Comparison of ENCODE assay signal across 25 mouse cellular contexts in the genomic region with DNA sequence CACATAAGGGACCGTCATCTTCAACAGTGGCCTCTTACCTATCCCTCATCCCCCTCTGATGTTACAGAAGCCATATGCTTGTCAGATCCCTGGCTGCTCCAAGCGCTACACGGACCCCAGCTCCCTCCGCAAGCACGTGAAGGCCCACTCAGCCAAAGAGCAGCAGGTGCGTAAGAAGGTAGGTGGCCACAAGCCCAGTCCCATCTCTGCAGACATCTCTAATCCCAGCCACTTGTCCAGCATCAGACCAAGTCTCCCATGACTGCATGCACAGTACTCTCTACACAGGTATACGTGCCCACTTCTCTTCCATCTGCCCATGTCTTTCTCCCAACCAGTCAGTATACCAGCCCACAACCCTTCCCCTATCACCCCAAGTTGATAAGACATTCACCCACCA.
"Had no signal": no experiment of that assay in that cellular context is flagged by ENCODE, and none has a peak within 500 bp of the region (broad histone marks: within the 10 kb centered on the region; RNA-seq: fewer than 3 reads in every experiment).

No protein-coding gene starts in this region.

- ATAC-seq: hindbrain, embryonic 16.5 days; inflammation-experienced regulatory T-cells, adult 6 months; intestine, embryonic 15.5 days; intestine, postnatal 0 days; liver, postnatal 0 days had no signal

- DNase-seq: gastrocnemius, postnatal 25 days; heart, adult 18-20 months; heart, postnatal 10 days; heart, postnatal 4 days; kidney, adult 18-20 months; kidney, adult 8-10 months; kidney, postnatal 10 days; kidney, postnatal 25 days; kidney, postnatal 4 days; liver; liver, embryonic 13.5 days; liver, postnatal 0 days had no signal

- H3K27ac ChIP-seq: heart, embryonic 10.5 days; hindbrain, embryonic 14.5 days; intestine, embryonic 15.5 days; layer of hippocampus, adult 2 months; left cerebral cortex, adult 2 months; limb, embryonic 10.5 days; limb, embryonic 12.5 days; liver, embryonic 13.5 days; liver, embryonic 15.5 days had no signal

- H3K9ac ChIP-seq: heart, embryonic 12.5 days; hindbrain, embryonic 14.5 days; intestine, embryonic 15.5 days; limb, embryonic 12.5 days; liver, embryonic 13.5 days; liver, embryonic 15.5 days; liver, postnatal 0 days had no signal

- H3K4me1 ChIP-seq: intestine, embryonic 15.5 days; liver, embryonic 13.5 days; liver, embryonic 15.5 days had no signal

- H3K27me3 ChIP-seq: intestine, embryonic 15.5 days had no signal

- H3K36me3 ChIP-seq: heart, embryonic 10.5 days; heart, embryonic 12.5 days; intestine, embryonic 15.5 days; limb, embryonic 10.5 days; limb, embryonic 12.5 days; liver, embryonic 13.5 days; liver, embryonic 15.5 days had no signal

- H3K9me3 ChIP-seq: heart, embryonic 10.5 days; heart, embryonic 12.5 days; intestine, embryonic 15.5 days; limb, embryonic 10.5 days; limb, embryonic 12.5 days; liver, embryonic 13.5 days; liver, embryonic 15.5 days had no signal

- H3K4me3 ChIP-seq: heart, embryonic 10.5 days; heart, embryonic 12.5 days; intestine, embryonic 15.5 days; layer of hippocampus, adult 2 months; left cerebral cortex, adult 2 months; limb, embryonic 10.5 days; limb, embryonic 12.5 days; liver, embryonic 13.5 days; liver, embryonic 15.5 days had no signal

- H3K4me2 ChIP-seq: heart, embryonic 12.5 days; hindbrain, embryonic 14.5 days; intestine, embryonic 15.5 days; limb, embryonic 12.5 days; liver, embryonic 11.5 days; liver, embryonic 13.5 days; liver, embryonic 15.5 days had no signal
